Mouse (Mus musculus) lung, embryonic 14.5 days (tissue): ENCODE results near the gene Gtf3a. TPM values are rescaled to one million over a fixed set of nuclear protein-coding genes. Genes with fewer than 3 reads are reported as not detected.
A peak's percentile ranks its signal among the peaks of the same experiment; 100 is the strongest.
"Not testable (repeated sequence)": the region's sequence is repeated elsewhere in the genome, so short reads cannot be mapped to it uniquely, and the experiment has no call there.

Source experiments
- ATAC-seq: fragments of 200-750 bp; cut with Nextera tagmentation; 2 replicates; pipeline ENCODE4 v1.8.0; 2017; ENCODE audit warnings: mild to moderate bottlenecking, moderate TSS enrichment, moderate library complexity; ENCODE audit not compliant: insufficient read depth
- DNase-seq: peaks from one replicate; pipeline ENCODE4 v3.0.0-alpha.2; 2015
- H3K27ac ChIP-seq: fragments of 300-500 bp; sonication (generic); 2 replicates; pipeline ENCODE4 v1.5.1; 2014; ENCODE audit warnings: low read depth, mild to moderate bottlenecking, moderate library complexity
- H3K27me3 ChIP-seq: fragments of 300-500 bp; sonication (generic); 2 replicates; pipeline ENCODE4 v1.6.1; 2014; ENCODE audit warnings: low read length, control low read depth; ENCODE audit not compliant: insufficient read depth
- H3K36me3 ChIP-seq: fragments of 300-500 bp; sonication (generic); 2 replicates; pipeline ENCODE4 v1.6.1; 2014; ENCODE audit warnings: control low read depth; ENCODE audit not compliant: insufficient read depth
- H3K4me1 ChIP-seq: fragments of 300-500 bp; sonication (generic); 2 replicates; pipeline ENCODE4 v1.6.1; 2014; ENCODE audit warnings: antibody characterized with exemption, control low read depth; ENCODE audit not compliant: insufficient read depth
- H3K4me2 ChIP-seq: fragments of 300-500 bp; sonication (generic); 2 replicates; pipeline ENCODE4 v1.6.1; 2014; ENCODE audit warnings: mild to moderate bottlenecking
- H3K4me3 ChIP-seq: fragments of 300-500 bp; sonication (generic); 2 replicates; pipeline ENCODE4 v1.5.1; 2014; ENCODE audit warnings: low read depth, low read length
- H3K9ac ChIP-seq: fragments of 300-500 bp; sonication (generic); 2 replicates; pipeline ENCODE4 v1.6.1; 2014
- H3K9me3 ChIP-seq: fragments of 300-500 bp; sonication (generic); 2 replicates; pipeline ENCODE4 v1.6.1; 2016; ENCODE audit warnings: low read depth, low read length, control low read depth
- CTCF ChIP-seq: IDR thresholded peaks from 2 replicates; pipeline ENCODE4 v1.5.1; 2016; ENCODE audit warnings: antibody characterized with exemption, low read depth
- WGBS: fragments of 180-500 bp; shearing (Covaris S2); extraction: QIAGEN DNeasy Blood & Tissue Kit; methylation state at CpG from one replicate; pipeline ENCODE4 v1.1.7; 2014; 5-methylcytosine and 5-hydroxymethylcytosine counted together
- polyA plus RNA-seq: library from polyadenylated mRNA; unstranded; fragments of >200 nt; fragmentation: Nextera tagmentation; extraction: Ambion mirVana; gene quantifications from 2 replicates; pipeline ENCODE4 v1.2.1, GENCODE M21; 2014

Gene Gtf3a
- polyA plus RNA-seq, 1 experiment from 2014 or later = 130 TPM

DNA sequence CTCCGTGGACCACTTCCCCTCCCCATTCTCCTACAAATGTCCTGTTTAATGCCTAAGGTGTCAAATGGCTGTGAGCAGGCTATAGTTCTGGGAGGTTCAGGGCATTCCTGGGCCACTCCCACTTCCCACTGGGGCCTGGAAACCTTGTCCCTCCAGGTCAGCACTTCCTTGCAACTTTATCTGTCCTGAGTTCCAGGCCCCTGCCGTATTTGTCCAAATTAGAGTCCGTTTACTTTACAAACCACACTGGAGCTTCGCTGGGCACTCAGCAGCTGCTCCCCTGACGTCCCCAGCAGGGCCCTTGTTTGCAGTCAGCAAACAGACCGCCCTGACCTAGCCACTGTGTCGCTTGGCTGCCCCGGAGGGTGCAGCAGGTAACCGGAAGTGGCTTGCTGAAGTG, 36.3 kb upstream of the Gtf3a start:
- peak; percentile 51 for DNase-seq
- H3K27me3 ChIP-seq = no peaks in the 10 kb centered on the region
- H3K4me3 ChIP-seq = no peak overlapping the region
- H3K4me2 ChIP-seq = 0 out of 2 replicates have a peak overlapping the region, but pooled peaks have one; percentile 12
- no peaks in the 10 kb centered on the region for H3K36me3 ChIP-seq
- no peak for TF ChIP-seq CTCF
- H3K4me1 ChIP-seq = no peaks in the 10 kb centered on the region
- 7% methylated on average over 9 of the region's 9 CpGs for WGBS
- no peak overlapping the region for H3K9ac ChIP-seq
- ATAC-seq = peak; percentile 59
- H3K27ac ChIP-seq = no peak overlapping the region
- no peaks in the 10 kb centered on the region for H3K9me3 ChIP-seq

DNA sequence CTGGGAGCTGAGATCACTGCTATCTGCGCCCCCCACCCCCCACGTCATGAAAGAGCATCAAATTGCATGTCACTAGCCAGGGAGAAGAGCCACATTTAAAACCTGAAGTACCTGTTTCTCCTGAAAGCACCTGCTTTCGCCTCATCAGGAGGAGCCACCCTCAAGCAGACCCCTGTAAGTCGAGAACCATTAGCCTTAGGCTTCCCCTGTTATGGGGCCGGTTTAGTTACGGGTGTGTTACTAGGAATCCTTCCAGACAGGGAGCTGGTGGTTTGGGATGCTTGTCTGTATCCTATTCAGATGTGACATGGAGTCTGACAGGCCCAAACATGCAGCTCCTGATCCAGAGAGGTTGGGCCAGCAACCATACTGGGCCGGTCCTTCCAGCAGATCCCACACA, 35.1 kb upstream of the Gtf3a start:
- Histone ChIP-seq H3K36me3 (no peaks in the 10 kb centered on the region), H3K9me3 (no peaks in the 10 kb centered on the region), H3K4me3 (no peak overlapping the region), H3K4me1 (no peaks in the 10 kb centered on the region), H3K27ac (no peak overlapping the region), H3K27me3 (no peaks in the 10 kb centered on the region), H3K9ac (no peak overlapping the region), H3K4me2 (no peak overlapping the region)
- ATAC-seq (no peak), DNase-seq (no peak)
- no peak for TF ChIP-seq CTCF
- WGBS = 61% methylated on average over 7 of the region's 7 CpGs

DNA sequence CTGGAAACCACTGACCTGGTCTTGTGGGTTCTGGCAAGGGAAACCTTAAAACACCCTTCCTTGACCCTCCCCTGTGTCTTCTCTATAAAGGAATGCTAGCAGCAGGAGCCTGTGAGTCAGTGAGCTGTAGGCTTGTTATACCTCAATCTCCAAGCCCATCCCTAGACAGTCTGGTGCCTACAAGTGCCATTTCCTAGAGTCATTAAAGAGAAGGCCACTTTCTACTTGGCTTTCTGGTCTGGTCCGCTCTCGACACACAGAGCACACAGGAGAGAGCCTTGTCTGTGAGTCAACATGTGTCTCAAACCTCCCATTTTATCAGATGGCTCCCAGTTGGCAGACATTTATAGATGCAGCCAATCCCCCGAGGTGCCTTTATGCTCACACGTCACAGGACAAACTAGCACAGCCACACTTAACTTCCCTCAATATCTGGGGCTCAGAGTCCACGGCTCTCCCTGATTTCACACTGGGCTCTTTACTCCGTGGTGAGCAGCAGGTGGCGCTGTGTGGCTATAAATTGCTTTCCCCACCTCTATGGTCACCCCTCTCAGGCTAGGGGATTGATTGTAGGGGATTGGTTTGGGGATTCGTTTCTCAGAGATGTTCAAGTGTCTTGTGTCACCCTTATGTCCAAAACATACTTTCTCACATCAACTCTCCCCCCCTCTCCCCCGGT, 34.2 kb upstream of the Gtf3a start:
- ATAC-seq (peak; percentile 70; the same call in 1 of the 2 replicates), DNase-seq (peak; percentile 79)
- no peak overlapping the region for H3K4me2 ChIP-seq
- H3K4me3 ChIP-seq = no peak overlapping the region
- H3K27me3 ChIP-seq = no peaks in the 10 kb centered on the region
- H3K27ac ChIP-seq = no peak overlapping the region
- no peak overlapping the region for H3K9ac ChIP-seq
- H3K9me3 ChIP-seq = no peaks in the 10 kb centered on the region
- H3K36me3 ChIP-seq = no peaks in the 10 kb centered on the region
- H3K4me1 ChIP-seq = no peaks in the 10 kb centered on the region
- WGBS = 22% methylated on average over 9 of the region's 9 CpGs
- TF ChIP-seq CTCF = peak; percentile 80

DNA sequence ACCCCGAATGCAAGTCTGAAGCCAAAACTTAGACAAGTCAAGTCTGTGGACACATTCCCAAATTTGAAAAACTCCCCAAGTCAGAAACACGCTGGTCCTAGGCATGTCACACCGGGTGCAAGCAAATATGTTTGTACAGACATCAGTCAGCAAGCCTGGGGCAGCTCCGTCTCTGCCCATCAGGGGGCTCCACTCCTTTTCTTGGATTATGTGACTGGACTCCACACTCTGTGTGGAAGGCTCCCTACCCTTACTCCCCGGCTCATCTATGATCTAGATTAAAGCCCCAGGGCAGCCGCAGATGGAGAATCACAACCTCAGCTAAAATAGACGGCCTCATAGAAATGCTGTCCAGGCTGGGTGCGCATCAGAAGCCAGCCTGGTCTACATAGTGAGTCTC, 32.2 kb upstream of the Gtf3a start:
- peak; percentile 20; the same call in 1 of the 2 replicates for TF ChIP-seq CTCF
- WGBS = 59% methylated on average over 8 of the region's 8 CpGs
- H3K36me3 ChIP-seq = no peaks in the 10 kb centered on the region

DNA sequence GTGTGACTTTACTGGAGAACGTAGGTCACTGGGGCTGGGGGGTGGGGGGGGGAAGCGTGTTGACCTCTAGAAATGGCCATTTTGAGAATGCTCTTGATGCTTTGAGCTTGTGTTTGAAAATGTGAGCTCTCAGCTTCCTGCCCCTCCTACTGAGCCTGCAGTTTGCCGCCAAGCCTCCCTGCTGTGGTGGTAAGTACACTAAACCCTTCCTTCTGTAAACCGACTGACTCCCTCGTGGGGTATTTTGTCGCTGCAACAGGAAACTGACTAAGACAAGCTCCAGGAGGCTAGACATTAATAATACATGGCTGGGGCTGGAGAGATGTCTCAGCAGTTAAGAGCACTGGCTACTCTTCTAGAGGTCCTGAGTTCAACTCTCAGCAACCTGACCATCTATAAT, 31.7 kb upstream of the Gtf3a start:
- H3K4me3 ChIP-seq = no peak overlapping the region
- no peak for ATAC-seq
- no peak overlapping the region for H3K9ac ChIP-seq
- no peak for TF ChIP-seq CTCF
- H3K27me3 ChIP-seq = no peaks in the 10 kb centered on the region
- no peak for DNase-seq
- no peaks in the 10 kb centered on the region for H3K36me3 ChIP-seq
- H3K9me3 ChIP-seq = no peaks in the 10 kb centered on the region
- H3K27ac ChIP-seq = no peak overlapping the region
- H3K4me2 ChIP-seq = no peak overlapping the region
- WGBS = 18% methylated on average over 6 of the region's 6 CpGs
- H3K4me1 ChIP-seq = peaks cover 2% of the 10 kb centered on the region; the same call in 1 of the 2 replicates

More for the DNA sequence above, 32.2 kb upstream of the Gtf3a start:
- H3K9ac ChIP-seq = no peak overlapping the region
- ATAC-seq (no peak), DNase-seq (no peak)
- no peak overlapping the region for H3K27ac ChIP-seq
- no peaks in the 10 kb centered on the region for H3K27me3 ChIP-seq
- no peaks in the 10 kb centered on the region for H3K9me3 ChIP-seq
- H3K4me1 ChIP-seq = peaks cover 2% of the 10 kb centered on the region; the same call in 1 of the 2 replicates
- H3K4me3 ChIP-seq = no peak overlapping the region
- H3K4me2 ChIP-seq = no peak overlapping the region

DNA sequence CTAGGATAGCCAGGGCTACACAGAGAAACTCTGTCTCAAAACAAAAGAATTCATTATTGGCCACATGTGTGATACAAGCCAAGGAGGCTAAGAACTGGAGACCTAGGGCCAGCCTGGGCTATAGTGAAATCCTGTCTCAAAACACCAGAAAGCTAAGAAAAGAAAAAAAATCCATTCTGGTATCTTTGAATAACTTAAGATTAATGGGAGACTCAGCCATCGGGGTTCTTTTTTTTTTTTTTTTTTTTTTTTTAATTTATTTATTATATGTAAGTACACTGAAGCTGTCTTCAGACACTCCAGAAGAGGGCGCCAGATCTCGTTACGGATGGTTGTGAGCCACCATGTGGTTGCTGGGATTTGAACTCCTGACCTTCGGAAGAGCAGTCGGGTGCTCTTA, 31.1 kb upstream of the Gtf3a start:
- H3K27me3 ChIP-seq, H3K36me3 ChIP-seq, H3K4me2 ChIP-seq, H3K4me1 ChIP-seq, H3K9ac ChIP-seq, ATAC-seq, DNase-seq, H3K27ac ChIP-seq, H3K4me3 ChIP-seq, H3K9me3 ChIP-seq: not testable (repeated sequence)
- WGBS = 86% methylated on average over 3 of the region's 6 CpGs

DNA sequence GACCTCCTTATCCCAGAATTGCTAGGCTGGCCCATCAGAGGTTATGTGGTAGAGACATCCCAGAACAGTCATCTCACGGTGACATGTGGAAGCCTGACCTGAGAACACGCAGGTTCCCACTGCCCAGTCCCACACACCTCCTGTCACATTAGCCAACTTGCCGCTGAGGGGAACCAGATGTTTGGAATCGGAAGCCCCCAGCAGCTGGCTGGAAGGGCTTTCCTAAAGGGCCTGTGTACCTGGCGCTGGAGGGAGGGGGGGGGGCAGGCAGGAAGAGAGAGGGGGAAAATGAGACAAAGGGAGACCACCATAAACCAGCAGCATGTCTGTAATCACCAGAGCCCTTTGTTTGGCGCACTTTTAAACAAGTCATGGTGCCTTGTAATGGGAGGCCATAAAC, 28.6 kb upstream of the Gtf3a start:
- no peak overlapping the region for H3K27ac ChIP-seq
- TF ChIP-seq CTCF = no peak
- DNase-seq = no peak
- H3K9ac ChIP-seq = no peak overlapping the region
- H3K4me3 ChIP-seq = 0 out of 2 replicates have a peak overlapping the region, but pooled peaks have one; percentile 17
- no peaks in the 10 kb centered on the region for H3K36me3 ChIP-seq
- peak overlapping the region; percentile 57 for H3K4me2 ChIP-seq
- no peaks in the 10 kb centered on the region for H3K9me3 ChIP-seq
- 9% methylated on average over 6 of the region's 6 CpGs for WGBS
- no peak for ATAC-seq
- no peaks in the 10 kb centered on the region for H3K27me3 ChIP-seq
- peaks cover 2% of the 10 kb centered on the region; the same call in 1 of the 2 replicates for H3K4me1 ChIP-seq
